Comparison of ENCODE assay signal across 8 mouse cellular contexts in genomic region chr13:38658528-38659280, GRCm38 (mm10). TPM values are rescaled to one million over a fixed set of nuclear protein-coding genes. Genes with fewer than 3 reads are reported as not detected.
DNase-seq lines count a peak whose midpoint lies in the region; ATAC-seq and TF ChIP-seq lines count a peak whose summit lies in the region.

Gene Eef1e1 (minus strand): TSS chr13:38659058.

- peak; percentile 96 for ATAC-seq in cerebellum, adult (ENCODE audit: insufficient number of reproducible peaks, low FRiP score, low TSS enrichment)
- ATAC-seq in forebrain, embryonic 13.5 days = peak; percentile 99
- peak; percentile 99 for ATAC-seq in neural tube, embryonic 15.5 days (ENCODE audit: low FRiP score)

- peak; percentile 54 for TF ChIP-seq POLR2A in ES-Bruce4 (IDR thresholded peaks at IDR 0.05; ENCODE audit: insufficient read depth, low read length)

- H3K4me1 ChIP-seq in ES-Bruce4 (ENCODE audit: control insufficient read depth, insufficient read depth, low read length) = peaks cover 2% of the 10 kb centered on the region
- H3K4me1 ChIP-seq in forebrain, embryonic 13.5 days = peaks cover 9% of the 10 kb centered on the region
- H3K4me1 ChIP-seq in neural tube, embryonic 15.5 days = peaks cover 14% of the 10 kb centered on the region

- H3K36me3 ChIP-seq in ES-Bruce4 (ENCODE audit: control insufficient read depth, insufficient read depth, low read length, poor library complexity, severe bottlenecking) = peaks cover 33% of the 10 kb centered on the region
- peaks cover 24% of the 10 kb centered on the region for H3K36me3 ChIP-seq in forebrain, embryonic 13.5 days (ENCODE audit: poor library complexity, severe bottlenecking)
- H3K36me3 ChIP-seq in neural tube, embryonic 15.5 days = peaks cover 22% of the 10 kb centered on the region

- under 1% methylated on average over 59 of the region's 59 CpGs for WGBS in forebrain, embryonic 13.5 days
- WGBS in neural tube, embryonic 15.5 days = under 1% methylated on average over 56 of the region's 59 CpGs

- TF ChIP-seq EP300 in ES-Bruce4 (IDR thresholded peaks at IDR 0.05; ENCODE audit: insufficient read depth, low read depth, low read length) = no peak

- DNase-seq in heart, postnatal 14 days = peak; percentile 92 to 96
- peak; percentile 94 for DNase-seq in layer of hippocampus, adult 11-12 months (ENCODE audit: low spot score)
- peak; percentile 96 to 97 for DNase-seq in lung, adult 18-20 months
- DNase-seq in testis, postnatal 14 days (ENCODE audit: low spot score) = peak; percentile 98

- H3K9ac ChIP-seq in ES-Bruce4 (ENCODE audit: low read depth, poor library complexity, severe bottlenecking) = peak within 1 kb of the TSS; percentile 93
- peak within 1 kb of the TSS; percentile 84 for H3K9ac ChIP-seq in forebrain, embryonic 13.5 days
- H3K9ac ChIP-seq in neural tube, embryonic 15.5 days (replicated peaks) = peak within 1 kb of the TSS; percentile 88

- peak within 1 kb of the TSS; percentile 76 for H3K27ac ChIP-seq in ES-Bruce4 (ENCODE audit: insufficient read depth, low read length)
- peak within 1 kb of the TSS; percentile 62 for H3K27ac ChIP-seq in forebrain, embryonic 13.5 days
- peak within 1 kb of the TSS; percentile 87 for H3K27ac ChIP-seq in neural tube, embryonic 15.5 days (replicated peaks)

- intact Hi-C loops in heart, postnatal 14 days (cut with DNase I) = no loop called here

- H3K27me3 ChIP-seq in ES-Bruce4 (ENCODE audit: control insufficient read depth, insufficient read depth, low read length, poor library complexity, severe bottlenecking) = no peaks in the 10 kb centered on the region
- H3K27me3 ChIP-seq in forebrain, embryonic 13.5 days = no peaks in the 10 kb centered on the region
- no peaks in the 10 kb centered on the region for H3K27me3 ChIP-seq in neural tube, embryonic 15.5 days (replicated peaks)

- peaks cover 10% of the 10 kb centered on the region; the same call in 1 of the 2 replicates for H3K9me3 ChIP-seq in ES-Bruce4 (replicated peaks; ENCODE audit: control insufficient read depth, insufficient read depth, low read length, poor library complexity, severe bottlenecking)
- H3K9me3 ChIP-seq in forebrain, embryonic 13.5 days (replicated peaks) = 0 out of 2 replicates have a peak, but pooled peaks cover 6% of the 10 kb centered on the region
- no peaks in the 10 kb centered on the region for H3K9me3 ChIP-seq in neural tube, embryonic 15.5 days (replicated peaks)

- no peak for TF ChIP-seq CTCF in ES-Bruce4 (IDR thresholded peaks at IDR 0.05; ENCODE audit: low read depth, low read length)

- peak within 1 kb of the TSS; percentile 76 for H3K4me2 ChIP-seq in forebrain, embryonic 13.5 days
- peak within 1 kb of the TSS; percentile 78 for H3K4me2 ChIP-seq in neural tube, embryonic 15.5 days

- peak within 1 kb of the TSS; percentile 90 for H3K4me3 ChIP-seq in ES-Bruce4 (ENCODE audit: low read depth, low read length)
- peak within 1 kb of the TSS; percentile 84 for H3K4me3 ChIP-seq in forebrain, embryonic 13.5 days
- peak within 1 kb of the TSS; percentile 82 for H3K4me3 ChIP-seq in neural tube, embryonic 15.5 days (replicated peaks)

RNA-seq across cellular contexts. Expression of gene Eef1e1, which starts in this region (rescaled TPM):
- 104 and 128 TPM in 2 replicates for polyA plus RNA-seq in ES-Bruce4 (2011; ENCODE audit: insufficient read depth, insufficient read length, low read depth, missing spikeins)
- 77.6 and 85.1 TPM in 2 replicates for polyA plus RNA-seq in forebrain, embryonic 13.5 days (2015; fragmentation: Nextera tagmentation; extraction: Ambion mirVana)
- 10 to 100 TPM in 1 of 2 experiments, 1 to 10 TPM in 1; 8.4 to 10.5 TPM for total RNA-seq in heart, postnatal 14 days (2021)
- 98.3 and 100 TPM in 2 replicates for polyA plus RNA-seq in neural tube, embryonic 15.5 days (2015; fragmentation: Nextera tagmentation; extraction: Ambion mirVana)

Comparison
In these comparisons a context has a peak if more than half of its experiments do, and no peak if none do; other contexts are left out.
1. Peak in every context shown above with its lines: DNase-seq, ATAC-seq, H3K4me3 ChIP-seq and H3K27ac ChIP-seq.